Mouse (Mus musculus) urinary bladder, postnatal 36 days (tissue): Measurements from ENCODE around the gene Qrfp.

Experiments used
- DNase-seq, 2 experiments: peaks; one replicate each; pipeline ENCODE4 v3.0.0; 2022; ENCODE audit warnings: low spot score in 2 of 2, mixed read lengths in 1 of 2

The Qrfp gene

DNA sequence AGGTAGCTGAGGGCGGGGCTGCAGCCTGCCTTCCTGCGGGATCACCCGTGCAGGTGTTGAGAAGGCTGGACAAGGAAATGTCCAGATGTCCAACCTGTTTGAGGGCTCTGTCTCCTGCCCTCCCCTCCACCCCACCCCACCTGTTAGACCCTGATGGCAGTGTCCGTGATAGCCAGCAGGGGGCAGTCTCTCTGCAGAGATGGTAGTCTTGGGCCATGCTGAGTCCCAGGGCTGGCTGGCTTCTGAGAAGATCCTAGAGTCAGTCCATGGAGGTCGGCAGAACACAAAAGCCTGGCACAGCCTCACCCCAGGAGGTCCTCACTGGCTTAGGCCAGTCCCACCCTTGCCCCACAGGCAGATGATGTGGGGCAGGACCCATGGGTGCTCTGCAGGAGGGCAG, 5.0 kb upstream of the Qrfp start:
- DNase-seq, result peak in 1 of 2 experiments; percentile 47

GRCm38 (mm10) chr2:31814699-31815098, 4.3 kb upstream of the Qrfp start:
- no peak for DNase-seq

GRCm38 (mm10) chr2:31813641-31814040, 3.3 kb upstream of the Qrfp start:
- DNase-seq, result no peak

DNA sequence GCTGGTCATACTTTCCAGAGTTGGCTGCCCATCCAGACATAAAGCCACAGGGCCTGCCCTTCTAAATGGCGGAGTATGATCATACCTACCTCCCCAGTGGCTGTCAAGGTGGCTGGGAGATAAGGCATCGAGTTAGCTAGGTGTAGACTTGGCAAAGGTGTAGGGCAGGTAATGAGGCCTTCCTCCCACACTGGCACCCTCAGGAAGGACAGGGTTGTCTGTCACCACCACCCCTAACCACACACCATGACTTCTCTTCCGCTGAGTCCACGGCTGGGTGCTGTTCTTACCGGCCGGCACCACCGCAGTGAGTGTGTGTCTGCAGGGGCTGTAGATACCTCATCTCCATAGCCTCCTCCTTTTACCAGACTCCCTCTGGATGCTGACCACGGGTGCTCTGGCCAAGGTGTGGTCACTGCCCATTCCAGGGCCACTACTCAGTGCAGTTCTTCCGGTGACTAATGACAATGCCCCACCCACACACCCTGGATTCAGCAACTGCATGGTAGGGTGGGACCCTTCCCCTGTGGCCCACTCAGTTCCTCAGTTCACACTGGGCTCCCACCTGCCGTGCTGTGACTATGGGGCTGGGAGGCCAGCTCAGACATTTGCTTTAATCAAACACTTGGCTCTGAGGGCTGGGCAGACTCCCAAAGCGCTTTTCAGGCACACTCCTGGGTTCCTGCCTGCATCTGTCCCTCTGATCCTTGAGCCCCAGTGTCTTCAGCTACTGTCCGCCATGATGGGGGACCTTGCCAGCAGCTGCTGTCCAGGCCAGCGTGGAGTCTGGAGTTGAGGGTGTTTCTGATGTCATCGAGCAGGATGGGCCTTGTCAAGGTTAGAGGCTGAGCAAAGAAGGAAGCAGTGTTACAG, 942 bp upstream of the Qrfp start:
- DNase-seq, result no peak

DNA sequence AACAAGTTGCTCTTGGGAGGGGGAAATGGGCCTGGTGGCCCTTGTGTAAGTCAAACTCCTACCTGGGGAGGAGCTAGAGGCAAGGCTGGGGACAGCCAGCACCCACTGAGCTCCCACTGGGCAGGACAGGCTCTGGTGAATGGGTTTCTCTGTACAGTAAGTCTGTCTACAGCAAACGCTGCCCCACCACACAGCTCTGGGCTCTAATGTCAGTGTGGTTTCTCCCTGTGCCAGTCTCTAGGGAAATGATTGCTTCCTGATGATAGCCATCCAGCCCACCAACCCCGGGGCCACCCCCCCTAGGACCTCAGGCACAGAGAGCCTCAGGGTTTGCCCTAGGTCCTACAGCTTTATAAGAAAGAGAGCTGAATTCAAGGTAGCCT, 1.0 kb downstream of the Qrfp start:
- no peak for DNase-seq

GRCm38 (mm10) chr2:31808410-31809357, 1.7 kb downstream of the Qrfp start:
- DNase-seq, result no peak

DNA sequence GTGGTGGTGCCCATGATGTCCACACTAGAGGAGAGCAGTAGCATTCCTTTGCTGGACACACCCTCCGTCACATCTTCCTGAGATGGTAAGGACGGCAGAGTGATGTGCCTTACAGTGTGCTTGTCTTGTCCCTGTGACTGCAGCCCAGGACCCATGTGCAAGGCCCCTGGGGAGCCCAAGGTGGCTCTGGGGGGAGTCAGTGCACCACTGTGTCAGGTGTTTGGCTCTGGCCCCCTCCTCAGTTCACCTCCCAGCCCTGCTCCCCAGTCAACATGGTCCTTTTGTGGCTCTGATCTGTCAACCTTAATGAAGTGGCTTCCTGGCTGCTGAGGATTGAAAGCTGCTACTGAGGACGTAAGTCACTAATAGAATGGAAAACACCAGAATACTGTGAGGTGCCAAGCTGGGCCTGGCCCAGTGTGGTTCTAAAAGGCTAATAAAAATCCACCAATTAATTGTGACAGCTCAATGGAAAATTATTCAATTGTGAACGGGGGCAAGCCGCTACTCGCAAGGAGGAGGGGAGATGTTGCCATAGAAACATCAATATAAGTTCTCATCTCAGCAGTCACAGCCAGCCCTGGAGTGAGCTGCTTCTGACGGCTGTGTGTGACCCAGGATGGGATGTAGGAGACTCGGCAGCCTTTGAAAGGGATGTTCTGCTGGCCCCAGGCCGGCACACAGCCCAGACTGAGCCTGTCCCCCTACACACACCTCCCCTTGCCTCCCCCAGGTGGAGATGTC, 3.6 kb downstream of the Qrfp start:
- DNase-seq, result no peak

GRCm38 (mm10) chr2:31803480-31803879, 6.9 kb downstream of the Qrfp start:
- peak; percentile 40 to 47 for DNase-seq

GRCm38 (mm10) chr2:31802811-31803210, 7.6 kb downstream of the Qrfp start:
- no peak for DNase-seq

DNA sequence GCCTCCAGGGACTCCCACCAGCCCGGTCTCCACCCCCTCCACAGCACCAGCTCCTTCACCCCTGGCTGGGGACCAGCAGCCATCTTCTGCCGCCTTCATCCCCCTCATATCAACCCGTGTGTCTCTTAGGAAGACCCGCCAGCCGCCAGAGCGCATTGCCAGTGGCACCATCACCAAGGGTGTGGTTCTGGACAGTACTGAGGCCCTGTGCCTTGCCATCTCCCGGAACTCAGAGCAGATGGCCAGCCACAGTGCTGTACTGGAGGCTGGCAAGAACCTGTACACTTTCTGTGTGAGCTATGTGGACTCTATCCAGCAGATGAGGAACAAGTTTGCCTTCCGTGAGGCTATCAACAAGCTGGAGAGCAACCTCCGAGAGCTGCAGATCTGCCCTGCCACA, 9.0 kb downstream of the Qrfp start:
- no peak for DNase-seq

DNA sequence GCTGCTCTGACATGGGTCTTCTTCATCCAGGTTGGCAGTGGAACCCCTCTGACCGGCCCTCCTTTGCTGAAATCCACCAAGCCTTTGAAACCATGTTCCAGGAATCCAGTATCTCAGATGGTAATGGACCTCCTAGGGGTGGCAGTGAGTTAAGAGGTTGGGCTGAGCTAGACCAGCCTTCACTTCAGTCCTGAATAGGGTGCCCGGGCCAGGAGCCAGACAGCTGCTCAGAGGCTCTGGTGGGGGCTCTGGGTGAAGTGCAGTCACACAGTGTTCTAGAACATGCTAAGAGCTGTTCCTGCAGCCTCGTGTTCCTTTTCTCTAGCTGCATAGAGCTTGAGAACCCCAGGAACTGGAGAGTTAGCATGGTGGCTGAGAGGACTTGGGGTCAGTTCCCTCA, 13.4 kb downstream of the Qrfp start:
- DNase-seq, result no peak

- DNase-seq, result no peak
These were observed 17.8 kb downstream of the Qrfp start for GRCm38 (mm10) chr2:31792611-31793010.

DNA sequence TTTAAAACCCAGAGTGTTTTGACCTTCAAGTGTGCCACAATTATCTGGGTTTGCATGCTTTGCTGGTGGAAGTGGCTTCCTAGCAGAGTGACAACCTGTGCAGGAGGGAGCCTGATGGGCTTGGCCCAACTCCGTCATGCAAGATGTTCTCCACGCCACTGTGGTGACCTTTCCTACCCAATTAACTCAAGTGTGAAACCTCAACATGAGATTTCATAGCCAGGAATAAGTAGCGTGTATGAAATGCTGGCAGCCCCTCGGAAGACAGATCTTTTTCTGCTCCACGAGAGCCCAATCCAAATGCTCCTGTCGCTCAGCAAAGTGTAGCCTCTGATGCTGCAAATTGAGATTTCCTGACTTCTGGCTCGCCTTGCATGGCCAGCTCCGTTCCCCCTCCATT, 19.1 kb downstream of the Qrfp start:
- DNase-seq, result no peak

- DNase-seq, result no peak
These were observed 19.6 kb downstream of the Qrfp start for GRCm38 (mm10) chr2:31790728-31791251.

- no peak for DNase-seq
These were observed 21.2 kb downstream of the Qrfp start for GRCm38 (mm10) chr2:31789215-31789614.

GRCm38 (mm10) chr2:31788227-31788626, 22.2 kb downstream of the Qrfp start:
- DNase-seq, result no peak

- DNase-seq, result peak; percentile 50 to 71
These were observed 23.4 kb downstream of the Qrfp start for GRCm38 (mm10) chr2:31787029-31787428.

DNA sequence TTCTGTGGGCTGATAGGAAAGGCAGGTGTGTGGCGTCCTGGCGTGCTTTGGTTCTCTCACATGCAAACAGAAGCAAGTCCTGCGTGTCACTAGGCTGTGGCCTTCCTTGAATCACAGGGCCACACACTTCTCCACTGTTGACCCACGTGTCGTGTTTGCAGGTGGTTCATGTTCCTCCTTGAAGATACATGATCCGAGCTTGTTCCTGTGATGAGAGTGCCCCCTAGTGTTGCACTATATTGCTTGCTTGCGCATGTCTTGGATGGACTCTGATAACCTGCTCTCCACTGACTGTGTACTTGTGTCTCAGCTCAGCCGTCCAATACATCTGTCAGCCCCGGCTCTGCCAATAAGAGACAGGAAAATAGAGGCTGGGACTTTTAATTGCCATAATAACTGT, 25.3 kb downstream of the Qrfp start:
- peak; percentile 74 to 80 for DNase-seq

DNA sequence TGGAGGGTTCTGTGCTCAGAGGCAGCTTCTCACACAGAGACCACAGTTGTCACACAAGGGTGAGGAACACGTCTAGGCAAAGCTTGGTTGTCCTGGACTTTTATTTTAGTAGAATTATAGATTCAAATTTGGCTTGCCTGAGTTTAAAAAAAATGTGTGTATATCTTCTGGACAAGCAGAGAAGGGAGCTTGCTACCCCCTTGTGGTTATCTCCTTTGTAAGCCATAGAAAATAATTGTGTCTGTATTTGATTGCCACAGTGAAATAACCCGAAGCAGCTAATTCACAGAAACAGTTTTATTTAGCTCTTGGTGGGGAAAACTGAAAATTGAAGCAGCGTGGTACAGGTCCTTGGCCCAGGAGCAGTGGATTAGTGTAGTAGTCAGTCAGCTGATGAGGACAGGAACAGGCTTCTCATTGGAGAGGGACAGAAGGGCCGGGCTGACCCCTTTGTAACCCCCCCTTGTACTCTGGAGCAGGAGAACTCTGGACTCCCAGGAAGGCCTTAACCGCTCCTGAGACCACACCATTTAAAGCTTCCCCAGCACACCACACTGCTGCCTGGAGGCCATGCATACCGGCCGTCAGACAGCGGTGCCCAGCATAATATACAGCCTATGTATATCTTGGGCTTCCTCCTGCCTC, 27.3 kb downstream of the Qrfp start:
- no peak for DNase-seq

- no peak for DNase-seq
These were observed 31.1 kb downstream of the Qrfp start for GRCm38 (mm10) chr2:31779258-31779657.

DNA sequence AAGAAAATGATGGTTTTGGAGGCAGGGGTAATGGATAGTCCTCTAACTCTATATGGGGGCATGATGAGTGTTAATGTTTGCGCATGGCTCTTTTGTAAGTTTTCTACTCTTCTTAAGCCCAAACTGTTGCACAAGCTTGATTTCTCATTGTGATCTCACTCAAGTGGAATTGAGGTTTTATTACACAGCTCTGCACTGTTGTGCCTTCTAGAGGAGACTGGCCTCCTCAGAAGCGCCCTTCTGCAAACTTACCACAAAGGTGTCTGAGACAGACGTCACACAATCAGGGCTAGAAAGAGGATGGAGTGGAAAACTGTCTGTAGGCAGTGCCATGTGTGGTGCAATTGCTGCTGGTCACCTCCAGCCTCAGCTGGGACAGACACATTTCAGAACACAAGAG, 33.9 kb downstream of the Qrfp start:
- DNase-seq, result no peak
